Mouse (Mus musculus) ovary, postnatal 36 days (tissue): Measurements from ENCODE around the gene Zmynd11.

ENCODE experiments used
- DNase-seq: peaks from one replicate; pipeline ENCODE4 v3.0.0; 2022; ENCODE audit warnings: low spot score, mixed read lengths

The Zmynd11 gene

DNA sequence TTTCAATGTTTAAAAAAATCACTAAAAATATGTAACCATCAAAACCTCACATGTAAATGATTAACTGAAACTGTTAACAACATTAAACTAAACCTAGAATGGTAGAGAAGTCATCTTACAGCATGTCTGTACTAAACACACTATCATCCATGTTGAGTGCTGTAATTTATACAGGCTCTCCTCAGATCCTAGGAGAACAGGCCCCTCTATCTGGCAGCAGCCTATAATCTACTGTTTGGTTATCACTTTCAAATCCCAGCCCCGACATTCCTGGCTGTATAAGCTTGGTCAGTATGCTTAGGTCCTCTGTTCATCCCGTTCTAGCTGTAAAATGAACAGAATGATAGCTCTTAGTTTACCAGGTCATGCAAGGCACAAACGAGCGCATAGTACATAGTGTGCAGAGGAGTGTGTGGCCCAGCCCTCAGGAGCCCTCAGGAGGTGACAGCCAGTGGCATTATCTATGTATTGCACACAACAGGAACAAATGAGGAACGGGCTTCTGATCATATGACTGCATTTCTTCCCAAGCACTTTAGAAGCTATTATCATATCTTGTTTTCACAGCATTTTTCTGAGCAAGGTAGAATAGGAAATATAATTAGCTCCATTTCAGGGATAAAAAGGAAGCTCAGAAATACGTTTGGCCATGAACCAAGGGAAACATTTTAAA is 51.5 kb downstream of the Zmynd11 start:
- DNase-seq, result no peak

DNA sequence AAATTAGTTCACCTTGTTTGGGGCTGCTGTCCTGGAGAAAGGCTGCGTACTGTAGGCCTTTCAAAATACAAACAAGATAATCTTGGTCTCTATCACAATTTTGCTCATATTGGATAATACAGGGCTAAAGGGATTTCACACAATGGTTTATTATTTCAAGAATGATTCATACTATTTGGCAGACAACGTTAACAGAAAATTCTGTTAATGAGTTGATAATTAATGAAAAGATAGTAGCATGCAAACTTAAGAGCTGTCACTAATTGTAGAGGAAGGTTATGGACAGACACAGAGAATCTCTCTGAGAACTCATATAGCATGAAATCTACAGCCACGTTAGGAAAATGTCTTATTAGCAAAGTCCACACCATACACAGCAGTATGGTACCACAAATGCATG is 52.2 kb downstream of the Zmynd11 start:
- no peak for DNase-seq

DNA sequence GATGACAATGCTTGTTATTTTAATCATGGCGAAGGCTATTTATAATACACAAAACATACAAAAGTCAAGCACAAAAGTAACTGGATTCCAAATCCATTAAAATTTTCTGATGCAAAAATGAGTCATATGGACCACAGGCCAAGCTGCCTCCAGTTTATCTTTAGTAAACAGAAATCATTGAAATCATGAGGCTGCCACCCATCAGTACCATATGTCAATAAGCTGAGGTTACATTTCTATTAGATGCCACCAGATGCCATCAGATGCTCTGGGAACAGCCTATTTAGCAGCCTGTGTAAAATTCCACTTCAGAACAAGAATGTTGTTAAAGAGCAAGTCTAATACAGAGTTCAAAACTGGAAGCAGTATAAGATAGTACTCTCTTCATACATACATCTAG is 52.7 kb downstream of the Zmynd11 start:
- DNase-seq, result no peak

DNA sequence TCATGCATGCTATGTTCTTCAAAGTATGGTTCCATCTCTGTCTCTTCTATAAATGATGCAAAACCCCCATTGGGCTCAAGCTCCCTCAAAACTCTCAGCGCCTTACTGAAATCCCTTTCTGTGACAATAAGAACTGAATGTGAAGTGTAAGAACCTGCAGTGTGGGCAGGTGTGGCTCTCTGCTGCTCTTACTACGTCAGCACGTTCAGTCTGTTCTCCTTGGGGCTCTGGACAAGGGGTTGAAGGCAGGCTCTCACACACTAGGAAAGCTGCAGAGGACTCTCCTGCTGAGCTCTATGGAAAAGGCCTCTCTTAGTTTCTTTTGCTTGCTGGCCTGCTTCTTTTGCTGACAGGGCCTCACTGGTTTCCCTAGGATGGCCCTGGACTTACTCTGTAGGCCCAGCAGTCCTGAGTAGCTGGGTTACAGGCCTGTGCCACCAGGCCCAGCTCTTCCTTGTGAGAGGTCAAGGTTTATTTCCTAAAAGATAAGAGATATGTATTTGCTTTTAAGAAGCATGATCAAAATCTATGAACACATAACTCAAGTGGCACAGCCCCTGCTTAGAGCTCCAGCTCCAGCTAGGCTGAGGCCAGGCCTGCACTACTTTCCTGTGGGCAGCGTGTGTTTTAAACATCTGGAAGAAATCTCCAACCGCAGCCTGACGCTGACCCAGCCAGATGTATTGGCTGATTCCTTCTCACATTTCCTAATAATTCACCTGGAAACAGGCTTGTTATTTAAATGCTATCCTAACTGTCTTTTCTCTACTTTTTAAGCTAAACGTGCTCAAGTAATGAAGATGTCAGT is 56.5 kb downstream of the Zmynd11 start:
- DNase-seq, result no peak

DNA sequence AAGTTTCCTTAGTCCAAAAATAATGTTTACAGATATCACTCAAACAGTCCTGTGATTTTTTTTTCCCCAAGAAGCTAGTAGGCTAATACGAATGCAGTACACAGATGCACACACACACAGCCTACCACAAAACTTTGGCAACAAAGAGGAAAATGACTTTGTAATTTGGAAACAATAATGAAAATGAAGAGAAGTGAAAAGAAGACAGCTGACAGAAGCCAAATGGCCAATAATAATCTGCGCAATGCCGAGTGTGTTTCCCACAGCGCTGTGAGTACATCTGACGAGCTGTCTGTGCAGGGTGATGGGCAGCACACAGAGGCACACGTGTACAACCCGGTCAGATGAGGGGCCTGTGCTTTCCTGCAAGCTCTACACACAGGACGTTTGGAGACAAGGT is 58.4 kb downstream of the Zmynd11 start:
- no peak for DNase-seq

DNA sequence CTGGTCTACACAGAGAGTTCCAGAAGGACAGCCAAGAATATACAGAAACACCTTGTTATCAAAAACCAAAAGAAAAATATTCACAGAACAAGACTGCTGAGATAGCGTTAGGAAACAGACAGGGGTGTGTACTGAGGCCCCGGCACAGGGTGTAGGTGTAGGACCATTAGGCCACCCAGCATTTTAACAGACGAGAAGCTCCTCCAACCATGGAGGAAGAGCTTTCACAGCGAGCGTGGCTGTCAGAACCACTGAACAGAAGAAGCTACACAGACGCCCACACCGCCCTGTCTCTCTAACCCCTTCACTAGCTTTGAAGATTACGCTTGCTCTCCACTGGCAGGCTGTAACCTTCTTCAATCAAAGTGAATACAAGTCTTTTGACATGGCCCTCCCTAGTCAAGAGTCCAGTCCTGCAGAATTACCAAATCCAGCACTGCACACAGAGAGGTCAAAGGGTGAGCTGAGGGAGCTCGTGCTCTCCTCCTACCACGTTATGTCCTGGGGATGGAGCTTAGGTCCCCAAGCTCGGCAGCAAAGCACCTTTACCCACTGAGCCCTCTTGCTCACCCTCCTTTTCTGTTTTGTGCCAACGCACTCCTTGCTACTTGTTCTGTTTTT is 62.4 kb downstream of the Zmynd11 start:
- DNase-seq, result no peak

DNA sequence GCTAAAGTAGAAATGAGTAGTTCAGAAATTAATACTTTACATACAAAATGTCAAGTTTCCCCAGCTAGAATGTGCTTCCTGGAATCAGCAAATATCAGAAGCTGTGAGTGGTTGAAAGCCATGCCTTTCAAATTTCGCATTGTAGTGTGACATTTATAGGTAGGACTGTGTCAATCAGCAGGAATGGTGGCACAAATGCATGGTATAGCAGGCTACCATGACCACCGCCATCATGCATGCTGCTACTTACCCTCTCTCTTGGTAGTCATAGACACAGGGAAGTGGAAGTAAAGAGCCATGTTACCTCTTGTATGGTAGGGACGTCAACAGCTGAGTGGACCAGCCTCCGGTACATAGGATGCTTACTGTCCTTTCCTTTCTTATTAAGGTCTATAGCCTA is 67.8 kb downstream of the Zmynd11 start:
- no peak for DNase-seq

DNA sequence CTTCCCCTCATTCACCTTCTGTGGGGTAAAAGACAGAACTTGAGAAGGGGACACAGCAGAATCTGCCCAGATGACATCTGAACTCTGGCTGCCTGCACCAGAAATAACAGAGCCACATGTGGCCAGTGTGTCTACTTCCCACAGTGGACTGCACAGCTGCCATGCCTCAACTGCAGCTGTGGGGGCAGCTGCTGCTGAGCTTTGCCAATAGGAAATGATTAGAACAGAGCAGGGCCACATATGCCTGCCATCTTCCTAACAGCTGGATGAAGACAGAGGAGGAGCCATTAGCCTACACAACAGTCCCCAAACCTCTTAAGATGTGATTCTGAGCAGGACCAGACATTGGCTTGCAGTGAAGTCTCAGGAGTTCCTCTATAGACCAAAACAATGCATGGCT is 69.3 kb downstream of the Zmynd11 start:
- DNase-seq, result no peak

DNA sequence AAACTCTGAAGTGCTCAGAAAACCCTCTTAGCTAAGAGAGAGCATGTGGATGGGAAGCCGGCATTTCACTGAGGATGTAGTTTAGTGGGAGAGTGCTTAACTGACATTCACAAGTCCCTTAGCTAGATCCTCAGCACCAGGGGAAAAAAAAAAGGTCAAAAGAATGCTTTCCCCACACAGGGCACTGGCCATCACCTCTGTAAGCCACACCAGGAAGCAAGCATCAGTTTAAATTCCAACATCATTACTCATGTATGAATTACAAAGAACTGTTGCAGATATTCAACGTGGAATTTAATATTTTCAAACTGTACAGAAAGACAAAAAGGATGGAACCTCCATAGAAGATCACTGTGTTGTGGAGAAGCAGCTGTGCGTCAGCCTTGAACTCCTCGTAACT is 69.7 kb downstream of the Zmynd11 start:
- no peak for DNase-seq

DNA sequence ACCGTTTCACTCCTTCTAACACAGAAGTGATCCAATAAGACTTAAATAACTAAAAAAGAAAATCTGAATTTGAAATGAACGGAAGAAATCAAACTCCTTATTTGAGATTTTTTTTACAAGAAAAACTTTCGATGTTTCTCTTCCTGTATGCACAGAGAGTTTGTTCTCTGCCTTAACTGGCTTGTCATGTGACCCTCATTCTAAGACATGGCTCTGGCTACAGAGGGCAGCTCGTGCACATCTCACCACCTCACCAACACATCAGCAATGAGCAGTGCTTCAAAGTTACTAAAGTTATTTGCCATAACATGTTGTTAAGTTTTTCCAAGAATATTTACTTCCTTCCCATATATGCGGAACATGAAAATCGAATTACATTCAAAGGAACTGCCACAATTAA is 70.5 kb downstream of the Zmynd11 start:
- DNase-seq, result no peak

DNA sequence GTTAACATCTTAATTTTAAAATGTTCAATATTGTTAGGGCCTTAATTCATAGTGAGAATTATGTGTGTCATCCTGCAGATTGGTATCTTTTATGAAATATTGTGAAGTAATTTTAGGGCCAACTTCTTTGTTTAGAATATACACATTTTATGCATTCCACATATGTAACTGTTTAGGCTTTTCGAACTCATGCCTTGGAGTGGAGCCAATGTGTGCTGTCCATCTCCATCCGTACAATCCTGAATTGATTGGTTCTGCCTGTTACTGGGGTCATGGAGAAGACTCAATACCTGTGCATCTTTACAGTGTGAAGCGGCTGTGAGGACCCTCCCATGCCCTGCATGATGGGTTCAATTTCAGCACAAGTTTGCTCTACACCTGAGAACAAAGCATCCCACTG is 72.3 kb downstream of the Zmynd11 start:
- DNase-seq, result no peak

DNA sequence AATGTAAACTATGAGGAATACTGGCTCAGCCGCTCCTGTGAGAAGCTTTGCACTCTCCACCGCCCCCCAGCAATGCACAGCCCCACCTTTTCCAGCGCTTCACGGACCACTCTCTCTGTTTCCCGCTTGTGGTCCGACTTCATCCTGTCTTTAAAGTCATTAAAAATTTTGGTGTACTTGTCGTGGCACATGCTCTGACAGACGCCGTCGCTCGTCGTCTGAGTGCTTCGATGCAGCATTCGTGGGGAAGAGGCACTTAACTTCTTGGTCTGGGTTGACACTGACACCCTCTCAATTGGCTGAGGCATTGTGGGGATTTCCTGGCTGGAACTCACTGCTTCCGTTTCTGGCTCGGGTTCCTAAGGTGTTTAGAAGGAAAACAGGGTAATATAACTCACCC is 75.8 kb downstream of the Zmynd11 start:
- DNase-seq, result no peak

DNA sequence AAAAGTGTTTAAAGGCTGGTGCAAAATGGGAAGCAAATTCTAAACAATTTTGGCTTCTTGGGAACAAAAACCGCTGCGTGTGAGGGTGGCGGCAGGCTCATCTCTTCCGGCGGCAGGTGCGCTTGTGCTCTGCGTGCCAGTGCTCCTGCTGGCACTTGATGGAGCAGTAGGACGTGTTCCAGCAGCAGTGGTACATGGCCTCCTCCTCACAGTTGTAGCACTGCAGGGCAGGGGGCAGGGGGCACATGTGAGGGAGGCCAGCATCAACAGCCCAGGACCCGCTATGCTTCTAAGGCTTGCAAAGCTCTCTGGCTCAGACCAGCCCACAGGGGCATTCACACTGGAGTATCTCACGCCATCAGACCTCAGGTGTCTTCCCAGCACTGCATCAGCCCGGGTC is 78.4 kb downstream of the Zmynd11 start:
- DNase-seq, result no peak

DNA sequence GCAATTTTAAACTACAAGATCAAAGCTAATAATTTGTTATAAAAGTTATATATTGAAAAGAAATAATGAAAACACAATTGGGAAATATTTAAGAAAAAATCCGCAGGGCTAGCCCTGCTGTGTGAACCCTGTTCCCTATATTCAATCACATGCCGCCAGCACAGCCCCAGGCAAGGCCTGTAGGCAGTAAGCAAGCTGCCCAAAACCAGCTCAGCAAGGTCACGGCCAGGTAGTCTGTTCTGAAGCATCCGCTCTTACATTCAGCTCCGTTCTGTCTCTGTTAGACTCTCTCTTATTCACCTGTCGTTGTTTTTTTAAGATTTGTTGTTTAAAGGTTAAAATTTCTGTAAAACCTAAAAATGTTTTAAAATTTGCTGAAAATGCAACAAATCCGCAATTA is 78.9 kb downstream of the Zmynd11 start:
- no peak for DNase-seq

DNA sequence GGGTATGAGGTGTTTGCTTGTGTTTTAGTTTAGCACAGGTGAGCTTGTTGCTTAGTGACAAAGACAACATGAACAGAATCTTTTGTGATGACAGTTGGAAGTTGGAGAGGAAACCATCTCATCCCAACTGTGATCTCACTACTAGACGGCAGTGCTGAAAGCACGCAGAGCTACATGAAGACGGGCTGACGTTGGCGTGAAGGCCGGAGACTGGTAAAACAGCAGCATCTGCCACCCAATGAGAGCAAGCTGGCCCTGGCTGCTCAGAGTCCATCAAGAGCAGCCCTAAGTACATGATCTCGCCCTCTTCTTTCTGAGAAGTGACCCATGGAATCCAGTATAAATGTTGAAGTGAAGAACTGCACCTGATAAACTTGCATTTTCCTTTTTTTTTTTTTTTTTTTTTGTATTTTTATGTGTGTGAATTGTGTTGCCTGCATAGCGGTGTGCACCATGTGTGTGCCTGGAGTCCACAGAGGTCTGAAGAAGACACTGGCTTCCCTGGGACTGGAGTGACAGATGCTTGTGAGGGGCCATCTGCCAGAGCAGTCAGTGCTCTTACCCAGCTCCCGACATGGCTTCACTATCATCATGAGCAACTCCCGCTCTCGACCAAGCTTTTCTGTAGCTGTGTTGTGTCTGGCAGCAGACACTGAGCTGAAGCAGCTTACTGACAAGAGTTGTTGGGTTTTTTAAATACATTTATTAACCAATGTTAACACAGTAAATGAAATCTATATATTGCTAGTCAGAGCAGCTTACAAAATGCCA is 80.8 kb downstream of the Zmynd11 start:
- DNase-seq, result no peak

DNA sequence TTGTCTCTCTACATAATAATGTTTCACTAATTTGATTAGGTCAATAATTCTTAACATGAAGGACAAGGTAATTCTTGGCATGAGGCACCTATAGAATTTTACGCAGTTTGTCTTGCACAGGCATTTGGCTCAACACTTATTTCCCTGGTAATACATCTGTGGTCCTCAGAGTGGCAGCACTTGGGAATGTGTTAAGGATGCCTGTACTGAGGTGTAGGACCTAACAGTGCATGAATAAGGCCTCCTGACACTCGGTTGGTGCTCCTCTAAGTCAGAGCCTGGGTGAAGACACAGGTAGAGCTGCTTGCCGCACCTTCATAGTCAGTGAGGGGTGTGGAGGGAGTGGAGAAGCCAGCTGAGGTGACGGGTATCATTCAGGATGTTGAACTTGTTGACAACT is 81.8 kb downstream of the Zmynd11 start:
- DNase-seq, result no peak

DNA sequence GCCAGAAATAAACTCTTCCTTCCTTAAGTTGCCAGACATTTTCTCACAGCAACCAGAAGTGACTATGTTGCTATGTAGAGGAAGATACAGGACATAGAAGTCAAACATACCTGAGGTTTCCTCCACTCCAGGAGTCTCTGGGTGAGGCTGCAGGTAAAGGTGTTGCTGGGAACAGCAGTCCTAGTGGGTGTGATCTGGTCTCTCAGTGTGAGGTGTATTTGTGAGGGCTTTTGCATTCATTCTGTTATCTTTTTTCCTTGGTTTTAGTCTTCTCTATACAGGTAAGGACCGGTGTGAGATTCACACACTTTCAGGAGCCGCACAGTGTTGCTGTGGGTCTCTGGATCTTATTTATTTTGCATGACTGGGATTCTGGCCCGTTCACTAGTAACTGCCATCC is 83.6 kb downstream of the Zmynd11 start:
- no peak for DNase-seq

DNA sequence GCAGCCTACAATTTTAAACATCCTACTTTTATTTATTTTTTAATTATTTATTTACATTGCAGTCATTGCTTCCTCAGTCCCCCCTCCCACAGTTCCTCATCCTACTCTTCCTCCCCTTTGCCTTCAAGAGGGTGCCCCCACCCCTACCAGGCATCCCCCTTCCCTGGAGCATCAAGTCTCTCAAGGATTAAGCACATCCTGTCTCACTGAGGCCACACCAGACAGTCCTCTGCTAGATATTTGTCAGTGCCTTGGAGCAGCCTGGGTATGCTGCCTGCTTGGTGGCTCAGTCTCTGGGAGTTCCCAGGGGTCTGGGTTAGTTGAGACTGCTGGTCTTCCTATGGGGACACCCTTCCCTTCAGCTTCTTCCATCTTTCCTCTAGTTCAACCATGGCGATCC is 91.0 kb downstream of the Zmynd11 start:
- no peak for DNase-seq

DNA sequence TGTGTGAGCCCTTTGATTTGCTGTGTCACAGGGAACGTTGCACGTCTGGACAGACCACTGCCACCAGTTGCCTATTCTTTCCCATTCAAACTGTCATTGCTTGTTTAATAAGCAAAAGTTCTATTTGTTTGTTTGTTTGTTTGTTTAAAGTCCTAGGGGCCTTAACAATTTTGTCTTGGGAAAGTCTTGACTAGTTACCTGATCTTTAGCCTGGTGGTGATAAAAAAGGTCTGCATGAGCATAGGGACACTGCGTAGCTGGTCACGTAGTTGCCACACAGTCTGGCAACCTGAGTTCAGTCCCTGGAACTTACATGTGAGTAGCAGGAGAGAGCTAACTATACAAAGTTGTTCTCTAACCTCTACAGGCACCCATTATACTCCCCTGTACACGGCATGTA is 95.9 kb downstream of the Zmynd11 start:
- no peak for DNase-seq

DNA sequence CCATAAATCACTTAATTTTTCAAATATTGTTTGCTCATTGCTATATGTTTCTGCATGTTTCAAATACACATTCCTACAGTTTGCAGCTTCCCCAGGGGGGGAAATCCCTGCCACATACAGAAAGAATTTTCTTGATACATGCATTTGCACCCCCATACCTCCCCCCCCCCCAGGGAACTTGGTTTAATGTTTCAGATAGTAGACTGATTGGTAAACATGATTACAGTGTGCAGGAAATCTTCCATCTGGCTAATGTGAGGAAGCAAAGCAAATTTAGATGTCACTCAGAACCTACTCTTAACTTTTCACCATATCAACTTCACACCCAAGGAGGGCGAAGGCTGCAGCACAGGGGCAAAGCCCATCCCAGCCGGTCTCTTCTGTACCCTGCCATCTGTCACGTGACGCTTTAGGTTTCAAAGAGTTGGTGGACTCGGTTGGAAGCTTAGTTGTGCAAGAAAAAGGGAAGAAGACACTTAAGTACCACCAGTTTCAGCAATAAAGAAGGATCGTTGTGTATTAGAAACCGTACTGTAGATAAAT is 97.1 kb downstream of the Zmynd11 start:
- DNase-seq, result no peak

DNA sequence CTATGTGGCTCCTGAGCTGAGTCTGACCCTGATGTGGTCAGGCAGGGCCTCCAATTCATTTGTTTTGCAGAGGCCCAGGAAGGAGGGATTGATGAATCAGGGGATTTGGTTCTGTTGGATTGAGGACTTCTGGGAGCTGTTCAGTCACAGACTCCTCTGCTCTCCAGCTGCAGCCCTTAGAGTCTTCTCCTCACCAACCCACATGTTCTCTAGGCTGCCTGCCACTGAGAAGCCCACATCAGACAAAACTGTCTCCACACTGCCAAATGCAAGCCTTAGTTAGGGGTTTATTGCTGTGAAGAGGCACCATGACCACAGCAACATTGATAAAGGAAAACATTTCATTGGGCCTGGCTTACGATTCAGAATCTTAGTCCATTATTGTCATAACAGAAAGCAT is 101.5 kb downstream of the Zmynd11 start:
- DNase-seq, result no peak

DNA sequence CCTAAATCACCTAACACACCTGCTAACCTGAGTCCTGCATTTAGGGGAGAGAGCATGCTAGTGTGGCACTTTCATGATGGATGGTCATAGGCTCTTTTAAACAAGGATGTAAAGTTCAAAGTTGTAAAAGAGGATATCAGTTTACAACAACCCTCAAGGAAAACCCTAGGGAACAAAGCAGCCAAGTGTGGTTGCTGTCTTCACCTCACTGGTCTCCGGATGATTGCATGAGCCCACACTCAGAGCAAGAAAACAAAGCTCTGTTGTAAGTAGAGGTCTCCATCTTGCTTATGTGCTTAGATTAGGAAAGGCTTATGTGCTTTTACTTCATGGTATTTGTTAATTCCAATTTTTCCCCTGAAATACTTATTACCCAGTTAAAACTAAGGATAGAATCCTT is 104.4 kb downstream of the Zmynd11 start:
- no peak for DNase-seq
